Mouse (Mus musculus) lung, postnatal 0 days (tissue): Measurements from ENCODE around the gene Fbxw5.

Source experiments
- CTCF ChIP-seq: IDR thresholded peaks from 2 replicates; pipeline ENCODE4 v1.5.1; 2016; ENCODE audit warnings: antibody characterized with exemption, mild to moderate bottlenecking
- EP300 ChIP-seq: IDR thresholded peaks from 2 replicates; pipeline ENCODE4 v1.6.1; 2016; ENCODE audit warnings: antibody characterized with exemption, mild to moderate bottlenecking, control low read depth

DNA sequence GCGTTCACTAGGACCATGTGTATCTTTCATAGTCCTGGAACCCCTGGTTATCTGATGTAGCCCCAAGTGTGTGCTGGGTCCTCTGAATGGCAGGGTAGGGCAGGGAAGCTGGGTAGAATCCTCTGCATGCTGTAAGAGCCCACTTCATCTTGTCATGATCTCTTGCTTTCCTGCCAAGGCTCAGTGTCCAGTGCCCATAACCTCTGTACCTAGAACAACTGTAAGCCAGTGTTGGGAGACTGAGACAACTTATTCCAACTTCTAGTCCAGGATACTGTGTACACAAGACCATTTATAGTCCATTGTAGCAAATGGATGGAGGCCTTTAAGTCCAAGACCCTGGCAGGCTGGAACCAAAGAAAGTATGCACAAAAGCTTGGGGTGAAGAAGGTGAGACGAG is 35.3 kb upstream of the Fbxw5 start:
- TF ChIP-seq CTCF (no peak), EP300 (no peak)
